Comparison of ENCODE assay signal across 8 mouse cellular contexts in genomic region chr2:147688742-147689141, GRCm38 (mm10).
DNase-seq lines count a peak whose midpoint lies in the region; ATAC-seq and TF ChIP-seq lines count a peak whose summit lies in the region.

No protein-coding gene starts in this region.

- TF ChIP-seq EP300 in ES-Bruce4 (IDR thresholded peaks at IDR 0.05; ENCODE audit: insufficient read depth, low read depth, low read length) = no peak

- H3K4me3 ChIP-seq in hindbrain, embryonic 11.5 days (ENCODE audit: low read depth, low read length) = no peak overlapping the region
- no peak overlapping the region for H3K4me3 ChIP-seq in hindbrain, embryonic 12.5 days
- H3K4me3 ChIP-seq in ES-Bruce4 (ENCODE audit: low read depth, low read length) = no peak overlapping the region
- no peak overlapping the region for H3K4me3 ChIP-seq in intestine, embryonic 15.5 days (replicated peaks)

- H3K4me1 ChIP-seq in hindbrain, embryonic 11.5 days (replicated peaks; ENCODE audit: control insufficient read depth, insufficient read depth, low read length) = no peaks in the 10 kb centered on the region
- H3K4me1 ChIP-seq in hindbrain, embryonic 12.5 days = no peaks in the 10 kb centered on the region
- no peaks in the 10 kb centered on the region for H3K4me1 ChIP-seq in ES-Bruce4 (ENCODE audit: control insufficient read depth, insufficient read depth, low read length)
- no peaks in the 10 kb centered on the region for H3K4me1 ChIP-seq in intestine, embryonic 15.5 days (replicated peaks)

- no peak for TF ChIP-seq POLR2A in ES-Bruce4 (IDR thresholded peaks at IDR 0.05; ENCODE audit: insufficient read depth, low read length)

- H3K9me3 ChIP-seq in hindbrain, embryonic 11.5 days (ENCODE audit: control insufficient read depth, low read length) = no peaks in the 10 kb centered on the region
- H3K9me3 ChIP-seq in hindbrain, embryonic 12.5 days (replicated peaks) = no peaks in the 10 kb centered on the region
- no peaks in the 10 kb centered on the region for H3K9me3 ChIP-seq in ES-Bruce4 (replicated peaks; ENCODE audit: control insufficient read depth, insufficient read depth, low read length, poor library complexity, severe bottlenecking)
- H3K9me3 ChIP-seq in intestine, embryonic 15.5 days = no peaks in the 10 kb centered on the region

- peak; percentile 63 for TF ChIP-seq CTCF in ES-Bruce4 (IDR thresholded peaks at IDR 0.05; ENCODE audit: low read depth, low read length)

- WGBS in hindbrain, embryonic 11.5 days = 23% methylated on average over 6 of the region's 6 CpGs
- 29% methylated on average over 6 of the region's 6 CpGs for WGBS in hindbrain, embryonic 12.5 days
- WGBS in intestine, embryonic 15.5 days = 16% methylated on average over 6 of the region's 6 CpGs

- no peaks in the 10 kb centered on the region for H3K27me3 ChIP-seq in hindbrain, embryonic 11.5 days (ENCODE audit: control insufficient read depth, insufficient read depth, low read length)
- no peaks in the 10 kb centered on the region; the same call in 1 of the 2 replicates for H3K27me3 ChIP-seq in hindbrain, embryonic 12.5 days
- no peaks in the 10 kb centered on the region for H3K27me3 ChIP-seq in ES-Bruce4 (ENCODE audit: control insufficient read depth, insufficient read depth, low read length, poor library complexity, severe bottlenecking)
- no peaks in the 10 kb centered on the region for H3K27me3 ChIP-seq in intestine, embryonic 15.5 days (replicated peaks)

- H3K36me3 ChIP-seq in hindbrain, embryonic 11.5 days (ENCODE audit: control insufficient read depth, insufficient read depth, low read length) = no peaks in the 10 kb centered on the region
- H3K36me3 ChIP-seq in hindbrain, embryonic 12.5 days = no peaks in the 10 kb centered on the region
- H3K36me3 ChIP-seq in ES-Bruce4 (ENCODE audit: control insufficient read depth, insufficient read depth, low read length, poor library complexity, severe bottlenecking) = no peaks in the 10 kb centered on the region
- H3K36me3 ChIP-seq in intestine, embryonic 15.5 days = no peaks in the 10 kb centered on the region

- no peak for ATAC-seq in hindbrain, embryonic 11.5 days (ENCODE audit: low FRiP score)
- no peak for ATAC-seq in hindbrain, embryonic 12.5 days (ENCODE audit: low FRiP score)
- 0 out of 2 replicates have a peak, but pooled peaks have one; percentile 53 for ATAC-seq in intestine, embryonic 15.5 days
- ATAC-seq in inflammation-experienced regulatory T-cells, adult 6 months = no peak

- peak; percentile 77 for DNase-seq in hindbrain, embryonic 11.5 days (ENCODE audit: low spot score)
- peak; percentile 10 for DNase-seq in brain, adult 2 months (ENCODE audit: low read depth, low spot score)
- DNase-seq in lung, postnatal 36 days = peak; percentile 76
- DNase-seq in thymus, postnatal 36 days = no peak

- H3K27ac ChIP-seq in hindbrain, embryonic 11.5 days (ENCODE audit: low read depth, low read length) = no peak overlapping the region
- no peak overlapping the region for H3K27ac ChIP-seq in hindbrain, embryonic 12.5 days
- no peak overlapping the region for H3K27ac ChIP-seq in ES-Bruce4 (ENCODE audit: insufficient read depth, low read length)
- no peak overlapping the region for H3K27ac ChIP-seq in intestine, embryonic 15.5 days

- H3K4me2 ChIP-seq in hindbrain, embryonic 11.5 days (replicated peaks; ENCODE audit: low read depth, low read length) = no peak overlapping the region
- H3K4me2 ChIP-seq in hindbrain, embryonic 12.5 days (replicated peaks) = no peak overlapping the region
- H3K4me2 ChIP-seq in intestine, embryonic 15.5 days (replicated peaks) = no peak overlapping the region

- H3K9ac ChIP-seq in hindbrain, embryonic 11.5 days (ENCODE audit: low read depth, low read length) = no peak overlapping the region
- H3K9ac ChIP-seq in hindbrain, embryonic 12.5 days = no peak overlapping the region
- no peak overlapping the region for H3K9ac ChIP-seq in ES-Bruce4 (ENCODE audit: low read depth, poor library complexity, severe bottlenecking)
- H3K9ac ChIP-seq in intestine, embryonic 15.5 days = no peak overlapping the region

Comparison
In these comparisons a context has a peak if more than half of its experiments do, and no peak if none do; other contexts are left out.
1. DNase-seq: peak in hindbrain, embryonic 11.5 days (single experiment), brain, adult 2 months (single experiment) and lung, postnatal 36 days (single experiment); none in thymus, postnatal 36 days (0 of 2).